Comparison of ENCODE assay signal across 10 mouse cellular contexts in genomic region chrX:155144718-155145117, GRCm38 (mm10). TPM values are rescaled to one million over a fixed set of nuclear protein-coding genes. Genes with fewer than 3 reads are reported as not detected.
DNase-seq lines count a peak whose midpoint lies in the region; ATAC-seq lines count a peak whose summit lies in the region.
"Had no signal": no experiment of that assay in that cellular context is flagged by ENCODE, and none has a peak within 500 bp of the region (broad histone marks: within the 10 kb centered on the region; RNA-seq: fewer than 3 reads in every experiment).

No protein-coding gene starts in this region.

- H3K4me2 ChIP-seq in midbrain, embryonic 14.5 days (ENCODE audit: low read length): no peak overlapping the region
- no peak overlapping the region for H3K4me2 ChIP-seq in midbrain, embryonic 16.5 days (ENCODE audit: low read length)
- H3K4me2 ChIP-seq: neural tube, embryonic 13.5 days had no signal

- DNase-seq in midbrain, embryonic 14.5 days: peak; percentile 27
- DNase-seq in adrenal gland, adult 8-10 months: peak; percentile 35
- peak; percentile 4 for DNase-seq in embryo, embryonic 9.5 days (ENCODE audit: extremely low spot score)
- peak; percentile 65 for DNase-seq in induced T-regulatory cell, adult 2 months (ENCODE audit: low read depth)
- DNase-seq in left cerebral cortex, adult 18-20 months (ENCODE audit: low spot score in 2 of 2): peak; percentile 3 to 46
- DNase-seq in naive thymus-derived CD4-positive, alpha-beta T cell, adult 2 months (ENCODE audit: low read depth): peak; percentile 65
- DNase-seq in thymus, postnatal 25 days: peak; percentile 46

- H3K9me3 ChIP-seq in midbrain, embryonic 14.5 days (ENCODE audit: control insufficient read depth, low read length): no peaks in the 10 kb centered on the region
- no peaks in the 10 kb centered on the region for H3K9me3 ChIP-seq in midbrain, embryonic 16.5 days (replicated peaks; ENCODE audit: control insufficient read depth, low read length, poor library complexity, severe bottlenecking)
- H3K9me3 ChIP-seq: neural tube, embryonic 13.5 days had no signal

- H3K9ac ChIP-seq in midbrain, embryonic 14.5 days (replicated peaks; ENCODE audit: low read length): no peak overlapping the region
- H3K9ac ChIP-seq in midbrain, embryonic 16.5 days (ENCODE audit: low read depth, low read length): no peak overlapping the region
- H3K9ac ChIP-seq: neural tube, embryonic 13.5 days had no signal

- no peaks in the 10 kb centered on the region for H3K27me3 ChIP-seq in midbrain, embryonic 14.5 days (ENCODE audit: control insufficient read depth, insufficient read depth, low read length)
- H3K27me3 ChIP-seq in midbrain, embryonic 16.5 days (ENCODE audit: control insufficient read depth, insufficient read depth, low read depth, low read length): no peaks in the 10 kb centered on the region
- H3K27me3 ChIP-seq: neural tube, embryonic 13.5 days had no signal

- no peak for ATAC-seq in midbrain, embryonic 14.5 days (ENCODE audit: low FRiP score, low TSS enrichment)
- ATAC-seq in midbrain, embryonic 16.5 days: no peak

- H3K4me3 ChIP-seq in midbrain, embryonic 14.5 days (replicated peaks; ENCODE audit: low read depth, low read length): no peak overlapping the region
- no peak overlapping the region for H3K4me3 ChIP-seq in midbrain, embryonic 16.5 days (ENCODE audit: low read depth, low read length)
- H3K4me3 ChIP-seq: erythroblast, embryonic 14.5 days; neural tube, embryonic 13.5 days had no signal

- H3K36me3 ChIP-seq in midbrain, embryonic 14.5 days (ENCODE audit: control insufficient read depth, insufficient read depth, low read length): no peaks in the 10 kb centered on the region
- no peaks in the 10 kb centered on the region for H3K36me3 ChIP-seq in midbrain, embryonic 16.5 days (ENCODE audit: control insufficient read depth, insufficient read depth, low read length)
- H3K36me3 ChIP-seq: neural tube, embryonic 13.5 days had no signal

- no peak overlapping the region for H3K27ac ChIP-seq in midbrain, embryonic 14.5 days (replicated peaks; ENCODE audit: low read depth, low read length)
- H3K27ac ChIP-seq in midbrain, embryonic 16.5 days (ENCODE audit: low read length): no peak overlapping the region
- H3K27ac ChIP-seq: neural tube, embryonic 13.5 days had no signal

- WGBS in midbrain, embryonic 14.5 days: 19% methylated on average over 3 of the region's 3 CpGs
- 13% methylated on average over 3 of the region's 3 CpGs for WGBS in midbrain, embryonic 16.5 days

- no peaks in the 10 kb centered on the region for H3K4me1 ChIP-seq in midbrain, embryonic 14.5 days (ENCODE audit: control insufficient read depth, insufficient read depth, low read length)
- H3K4me1 ChIP-seq in midbrain, embryonic 16.5 days (ENCODE audit: control insufficient read depth, insufficient read depth, low read length): no peaks in the 10 kb centered on the region
- H3K4me1 ChIP-seq: neural tube, embryonic 13.5 days had no signal

RNA-seq across cellular contexts. Expression of gene Cldn34b2, which starts 16.5 kb away (rescaled TPM):
- not detected in 2 replicates for polyA plus RNA-seq in midbrain, embryonic 14.5 days (2014; fragmentation: Nextera tagmentation; extraction: Ambion mirVana)
- not detected in 2 replicates for polyA plus RNA-seq in midbrain, embryonic 16.5 days (2015; fragmentation: Nextera tagmentation; extraction: Ambion mirVana)
- not detected for total RNA-seq in adrenal gland, adult 8-10 months (2022)
- not detected for total RNA-seq in left cerebral cortex, adult 18-20 months (2021)
- polyA plus RNA-seq: erythroblast, embryonic 14.5 days; neural tube, embryonic 13.5 days had no signal

RNA-seq across cellular contexts. Expression of gene Magea2, which starts 51.3 kb away (rescaled TPM):
- not detected in 2 replicates for polyA plus RNA-seq in midbrain, embryonic 14.5 days (2014; fragmentation: Nextera tagmentation; extraction: Ambion mirVana)
- not detected in 2 replicates for polyA plus RNA-seq in midbrain, embryonic 16.5 days (2015; fragmentation: Nextera tagmentation; extraction: Ambion mirVana)
- total RNA-seq in adrenal gland, adult 8-10 months (2022): not detected
- not detected for total RNA-seq in left cerebral cortex, adult 18-20 months (2021)
- polyA plus RNA-seq: erythroblast, embryonic 14.5 days; neural tube, embryonic 13.5 days had no signal

RNA-seq across cellular contexts. Expression of gene Magea1, which starts 55.1 kb away (rescaled TPM):
- not detected in 2 replicates for polyA plus RNA-seq in midbrain, embryonic 14.5 days (2014; fragmentation: Nextera tagmentation; extraction: Ambion mirVana)
- polyA plus RNA-seq in midbrain, embryonic 16.5 days (2015; fragmentation: Nextera tagmentation; extraction: Ambion mirVana): not detected in 2 replicates
- not detected for total RNA-seq in adrenal gland, adult 8-10 months (2022)
- total RNA-seq in left cerebral cortex, adult 18-20 months (2021): not detected
- polyA plus RNA-seq: erythroblast, embryonic 14.5 days; neural tube, embryonic 13.5 days had no signal

Comparison
In these comparisons a context has a peak if more than half of its experiments do, and no peak if none do; other contexts are left out.
1. DNase-seq: peak in every context shown above with its lines; median percentile 65 in induced T-regulatory cell, adult 2 months; 65 in naive thymus-derived CD4-positive, alpha-beta T cell, adult 2 months; 46 in thymus, postnatal 25 days; 35 in adrenal gland, adult 8-10 months; 27 in midbrain, embryonic 14.5 days; 24 in left cerebral cortex, adult 18-20 months; 4 in embryo, embryonic 9.5 days.